Mouse (Mus musculus) thymus, adult 2 months (tissue): Measurements from ENCODE around the gene Cldn12.

Experiments used
- CTCF ChIP-seq: fragments of 200-500 bp; IDR thresholded peaks from 2 replicates; pipeline ENCODE4 v1.5.1; 2012; ENCODE audit warnings: mild to moderate bottlenecking, control low read depth, low read length, moderate library complexity, borderline replicate concordance; ENCODE audit not compliant: control insufficient read depth, poor library complexity, insufficient read depth; ENCODE audit errors: extremely low read depth
- POLR2A ChIP-seq: fragments of 200-500 bp; IDR thresholded peaks from 2 replicates; pipeline ENCODE4 v1.6.1; 2012; ENCODE audit warnings: mild to moderate bottlenecking, low read length, control low read depth, moderate library complexity; ENCODE audit not compliant: control insufficient read depth, poor library complexity, insufficient read depth; ENCODE audit errors: extremely low read depth

DNA sequence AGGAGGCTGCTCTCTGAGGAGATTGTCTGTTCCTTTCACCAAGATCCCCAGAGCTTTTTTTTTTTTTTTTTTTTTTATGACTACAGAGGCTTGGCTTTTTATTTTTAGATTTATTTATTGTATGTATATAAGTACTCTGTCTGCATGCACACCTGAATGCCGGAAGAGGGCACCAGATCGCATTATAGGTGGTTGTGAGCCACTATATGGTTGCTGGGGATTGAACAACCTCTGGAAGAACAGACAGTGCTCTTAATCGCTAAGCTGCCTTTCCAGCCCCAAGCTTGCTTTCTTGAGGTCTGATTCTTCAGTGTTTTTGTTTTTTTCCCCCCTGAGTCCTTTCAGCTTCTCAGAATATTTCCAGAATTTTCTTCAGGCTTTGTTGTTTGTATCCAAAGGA lies 28.7 kb downstream of the Cldn12 start:
- no peak for TF ChIP-seq CTCF
- no peak for TF ChIP-seq POLR2A
